Mouse (Mus musculus) heart, postnatal 0 days (tissue): Measurements from ENCODE around the gene Nhsl1.

Experiments used
- CTCF ChIP-seq: IDR thresholded peaks from 2 replicates; pipeline ENCODE4 v1.5.1; 2016; ENCODE audit warnings: antibody characterized with exemption, control low read depth, low read depth
- EP300 ChIP-seq: IDR thresholded peaks from 2 replicates; pipeline ENCODE4 v1.6.1; 2016; ENCODE audit warnings: antibody characterized with exemption, low read depth

GRCm38 (mm10) chr10:18453380-18453779 is 134.6 kb downstream of the Nhsl1 start:
- TF ChIP-seq CTCF (peak; percentile 97), EP300 (no peak)
